Mouse (Mus musculus): ENCODE measurements around the gene Phb2. TPM values are rescaled to one million over a fixed set of nuclear protein-coding genes. Genes with fewer than 3 reads are reported as not detected.

The Phb2 gene
- polyA plus RNA-seq, 1 experiment, result 329 TPM

GRCm38 (mm10) chr6:124753861-124754260, 41.7 kb downstream of the Phb2 start:
- Histone ChIP-seq H3K4me1 (ENCODE audit: control insufficient read depth, insufficient read depth, low read length) (peaks cover 5% of the 10 kb centered on the region), H3K9me3 (replicated peaks; ENCODE audit: control insufficient read depth, insufficient read depth, low read length, poor library complexity, severe bottlenecking) (no peaks in the 10 kb centered on the region), H3K4me3 (ENCODE audit: low read depth, low read length) (no peak overlapping the region), H3K36me3 (ENCODE audit: control insufficient read depth, insufficient read depth, low read length, poor library complexity, severe bottlenecking) (no peaks in the 10 kb centered on the region), H3K27ac (ENCODE audit: insufficient read depth, low read length) (peak overlapping the region; percentile 30; the same call in 1 of the 2 replicates), H3K27me3 (ENCODE audit: control insufficient read depth, insufficient read depth, low read length, poor library complexity, severe bottlenecking) (no peaks in the 10 kb centered on the region), H3K9ac (ENCODE audit: low read depth, poor library complexity, severe bottlenecking) (no peak overlapping the region)
- no peak for TF ChIP-seq CTCF (IDR thresholded peaks at IDR 0.05; ENCODE audit: low read depth, low read length)
- no peak for TF ChIP-seq EP300 (IDR thresholded peaks at IDR 0.05; ENCODE audit: insufficient read depth, low read depth, low read length)
- no peak for TF ChIP-seq POLR2A (IDR thresholded peaks at IDR 0.05; ENCODE audit: insufficient read depth, low read length)

GRCm38 (mm10) chr6:124755306-124755705, 43.2 kb downstream of the Phb2 start:
- Histone ChIP-seq H3K9me3 (replicated peaks; ENCODE audit: control insufficient read depth, insufficient read depth, low read length, poor library complexity, severe bottlenecking) (no peaks in the 10 kb centered on the region), H3K36me3 (ENCODE audit: control insufficient read depth, insufficient read depth, low read length, poor library complexity, severe bottlenecking) (no peaks in the 10 kb centered on the region), H3K9ac (ENCODE audit: low read depth, poor library complexity, severe bottlenecking) (peak overlapping the region; percentile 98), H3K4me1 (ENCODE audit: control insufficient read depth, insufficient read depth, low read length) (peaks cover 5% of the 10 kb centered on the region), H3K4me3 (ENCODE audit: low read depth, low read length) (peak overlapping the region; percentile 64), H3K27me3 (ENCODE audit: control insufficient read depth, insufficient read depth, low read length, poor library complexity, severe bottlenecking) (no peaks in the 10 kb centered on the region), H3K27ac (ENCODE audit: insufficient read depth, low read length) (peak overlapping the region; percentile 17)
- TF ChIP-seq CTCF (IDR thresholded peaks at IDR 0.05; ENCODE audit: low read depth, low read length), result no peak
- TF ChIP-seq POLR2A (IDR thresholded peaks at IDR 0.05; ENCODE audit: insufficient read depth, low read length), result no peak
- TF ChIP-seq EP300 (IDR thresholded peaks at IDR 0.05; ENCODE audit: insufficient read depth, low read depth, low read length), result no peak

- Histone ChIP-seq H3K4me3 (ENCODE audit: low read depth, low read length) (peak within 1 kb of the TSS; percentile 71), H3K4me1 (ENCODE audit: control insufficient read depth, insufficient read depth, low read length) (peaks cover 5% of the 10 kb centered on the region), H3K9ac (ENCODE audit: low read depth, poor library complexity, severe bottlenecking) (peak within 1 kb of the TSS; percentile 98), H3K9me3 (replicated peaks; ENCODE audit: control insufficient read depth, insufficient read depth, low read length, poor library complexity, severe bottlenecking) (no peaks in the 10 kb centered on the region), H3K27me3 (ENCODE audit: control insufficient read depth, insufficient read depth, low read length, poor library complexity, severe bottlenecking) (no peaks in the 10 kb centered on the region), H3K27ac (ENCODE audit: insufficient read depth, low read length) (peak within 1 kb of the TSS; percentile 45), H3K36me3 (ENCODE audit: control insufficient read depth, insufficient read depth, low read length, poor library complexity, severe bottlenecking) (no peaks in the 10 kb centered on the region)
- TF ChIP-seq POLR2A (IDR thresholded peaks at IDR 0.05; ENCODE audit: insufficient read depth, low read length), result no peak
- TF ChIP-seq EP300 (IDR thresholded peaks at IDR 0.05; ENCODE audit: insufficient read depth, low read depth, low read length), result no peak
- TF ChIP-seq CTCF (IDR thresholded peaks at IDR 0.05; ENCODE audit: low read depth, low read length), result no peak
These were observed 43.9 kb downstream of the Phb2 start, which contains the start of the genes Gm45234 and Atn1 for GRCm38 (mm10) chr6:124755831-124756595. Gene Gm45234 (minus strand): TSS chr6:124756021. Gene Atn1 (minus strand): TSS chr6:124756524.

GRCm38 (mm10) chr6:124756652-124757350, 44.7 kb downstream of the Phb2 start:
- H3K4me1 ChIP-seq (ENCODE audit: control insufficient read depth, insufficient read depth, low read length), result peaks cover 5% of the 10 kb centered on the region
- H3K9ac ChIP-seq (ENCODE audit: low read depth, poor library complexity, severe bottlenecking), result peak overlapping the region; percentile 98
- H3K4me3 ChIP-seq (ENCODE audit: low read depth, low read length), result peak overlapping the region; percentile 71
- TF ChIP-seq POLR2A (IDR thresholded peaks at IDR 0.05; ENCODE audit: insufficient read depth, low read length), result no peak
- TF ChIP-seq EP300 (IDR thresholded peaks at IDR 0.05; ENCODE audit: insufficient read depth, low read depth, low read length), result no peak
- no peak for TF ChIP-seq CTCF (IDR thresholded peaks at IDR 0.05; ENCODE audit: low read depth, low read length)
- no peaks in the 10 kb centered on the region for H3K9me3 ChIP-seq (replicated peaks; ENCODE audit: control insufficient read depth, insufficient read depth, low read length, poor library complexity, severe bottlenecking)
- no peaks in the 10 kb centered on the region for H3K36me3 ChIP-seq (ENCODE audit: control insufficient read depth, insufficient read depth, low read length, poor library complexity, severe bottlenecking)
- H3K27me3 ChIP-seq (ENCODE audit: control insufficient read depth, insufficient read depth, low read length, poor library complexity, severe bottlenecking), result no peaks in the 10 kb centered on the region
- H3K27ac ChIP-seq (ENCODE audit: insufficient read depth, low read length), result peak overlapping the region; percentile 45

GRCm38 (mm10) chr6:124757351-124757880, 45.3 kb downstream of the Phb2 start:
- H3K9me3 ChIP-seq (replicated peaks; ENCODE audit: control insufficient read depth, insufficient read depth, low read length, poor library complexity, severe bottlenecking), result no peaks in the 10 kb centered on the region
- H3K4me1 ChIP-seq (ENCODE audit: control insufficient read depth, insufficient read depth, low read length), result peaks cover 5% of the 10 kb centered on the region
- H3K27me3 ChIP-seq (ENCODE audit: control insufficient read depth, insufficient read depth, low read length, poor library complexity, severe bottlenecking), result no peaks in the 10 kb centered on the region
- 0 out of 2 replicates have a peak overlapping the region, but pooled peaks have one; percentile 45 for H3K27ac ChIP-seq (ENCODE audit: insufficient read depth, low read length)
- H3K9ac ChIP-seq (ENCODE audit: low read depth, poor library complexity, severe bottlenecking), result peak overlapping the region; percentile 98
- TF ChIP-seq EP300 (IDR thresholded peaks at IDR 0.05; ENCODE audit: insufficient read depth, low read depth, low read length) (no peak), POLR2A (IDR thresholded peaks at IDR 0.05; ENCODE audit: insufficient read depth, low read length) (no peak), CTCF (IDR thresholded peaks at IDR 0.05; ENCODE audit: low read depth, low read length) (no peak)
- no peaks in the 10 kb centered on the region for H3K36me3 ChIP-seq (ENCODE audit: control insufficient read depth, insufficient read depth, low read length, poor library complexity, severe bottlenecking)
- H3K4me3 ChIP-seq (ENCODE audit: low read depth, low read length), result peak overlapping the region; percentile 71
